Mouse (Mus musculus) lung, postnatal 0 days (tissue): ENCODE measurements around the gene Cklf.

Experiments used
- CTCF ChIP-seq: IDR thresholded peaks from 2 replicates; pipeline ENCODE4 v1.5.1; 2016; ENCODE audit warnings: antibody characterized with exemption, mild to moderate bottlenecking
- EP300 ChIP-seq: IDR thresholded peaks from 2 replicates; pipeline ENCODE4 v1.6.1; 2016; ENCODE audit warnings: antibody characterized with exemption, mild to moderate bottlenecking, control low read depth

- TF ChIP-seq CTCF (peak; percentile 54), EP300 (no peak)
Observed at GRCm38 (mm10) chr8:104234573-104234972, 16.1 kb upstream of the Cklf start.
